Mouse (Mus musculus): Measurements from ENCODE around the gene Ms4a10. TPM values are rescaled to one million over a fixed set of nuclear protein-coding genes. Genes with fewer than 3 reads are reported as not detected.

The Ms4a10 gene
- polyA plus RNA-seq (2015; fragmentation: Nextera tagmentation; extraction: Ambion mirVana): not detected in 2 replicates

DNA sequence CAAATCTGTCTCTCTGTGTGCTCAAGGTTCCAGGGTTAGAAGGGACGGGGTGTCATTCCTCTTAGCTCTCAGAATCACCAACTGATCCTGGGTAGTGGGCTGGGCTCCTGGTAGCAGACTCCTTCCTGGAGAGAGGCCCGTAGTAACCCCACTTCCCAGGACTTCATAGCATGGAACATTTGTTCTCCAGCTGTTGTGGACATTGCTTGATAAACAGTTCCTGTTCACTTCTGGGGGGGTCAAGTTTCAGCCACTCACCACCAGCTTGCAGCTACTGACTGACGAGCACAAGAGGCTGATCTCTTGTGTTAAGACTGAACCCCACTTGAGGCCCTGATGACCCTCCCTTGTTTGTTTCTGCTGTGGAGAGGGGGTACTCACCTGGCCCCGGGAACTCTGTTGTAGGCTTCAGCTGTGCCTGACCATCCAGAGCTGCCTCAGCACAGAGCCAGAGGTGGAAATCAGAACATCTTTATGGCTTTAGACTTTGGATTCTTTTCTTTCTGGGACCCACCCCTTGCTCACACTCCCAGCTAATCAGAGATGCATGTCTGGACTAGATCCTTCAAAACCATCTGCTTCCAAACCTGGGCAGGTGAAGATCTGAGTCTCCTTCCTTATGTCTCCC lies at the start of gene Ms4a10:
Ms4a10 (minus strand) TSS at position 433 of the 628 bp plus-strand sequence.
- WGBS: 66% methylated on average over 4 of the region's 4 CpGs
- Histone ChIP-seq H3K36me3 (ENCODE audit: poor library complexity, severe bottlenecking) (no peaks in the 10 kb centered on the region), H3K27ac (no peak within 1 kb of the TSS), H3K4me1 (no peaks in the 10 kb centered on the region), H3K4me2 (no peak within 1 kb of the TSS), H3K9me3 (replicated peaks) (peaks cover 3% of the 10 kb centered on the region; the same call in 1 of the 2 replicates), H3K9ac (no peak within 1 kb of the TSS), H3K4me3 (no peak within 1 kb of the TSS), H3K27me3 (no peaks in the 10 kb centered on the region)
- no peak for ATAC-seq

DNA sequence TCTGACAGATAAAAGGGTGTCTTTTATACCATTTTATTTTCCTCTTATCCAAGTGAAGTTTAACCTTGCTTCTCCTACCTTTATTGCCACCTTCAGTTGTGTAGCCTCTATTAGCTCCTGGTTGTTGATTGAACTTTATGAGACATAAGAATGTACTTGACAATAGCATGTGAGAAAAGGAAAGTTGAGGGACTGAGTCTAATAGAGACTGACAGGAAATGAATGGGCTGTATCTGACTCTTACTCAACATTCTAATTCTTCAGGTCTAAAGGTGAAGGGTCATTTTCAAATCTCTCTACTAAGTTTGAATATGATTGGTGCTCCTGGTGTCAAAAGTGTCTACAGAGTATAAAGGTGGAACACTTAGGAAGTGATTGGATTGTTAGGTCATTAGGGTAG lies 47.9 kb upstream of the Ms4a10 start:
- H3K4me3 ChIP-seq: no peak overlapping the region
- no peak for ATAC-seq

DNA sequence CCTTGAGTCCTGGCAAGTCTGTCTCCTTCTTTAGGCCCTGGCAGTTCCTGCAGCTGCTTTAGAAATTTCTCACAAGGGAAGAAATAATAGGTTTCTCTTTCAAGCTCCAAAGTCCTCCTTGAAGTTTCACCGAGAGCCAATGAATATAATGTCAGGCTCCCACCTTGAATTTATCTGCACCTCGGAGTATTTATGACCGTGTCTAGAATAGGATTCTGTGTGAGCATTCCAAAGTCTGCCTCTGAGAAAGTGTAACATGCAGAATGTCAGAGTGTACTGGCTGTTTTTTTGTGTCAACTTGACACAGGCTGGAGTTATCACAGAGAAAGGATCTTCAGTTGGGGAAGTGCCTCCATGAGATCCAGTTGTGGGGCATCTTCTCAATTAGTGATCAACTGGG lies 43.4 kb upstream of the Ms4a10 start, which contains the start of gene Ms4a18:
Ms4a18 (minus strand) TSS at position 141 of the 400 bp plus-strand sequence.
- H3K4me2 ChIP-seq: no peak within 1 kb of the TSS
- no peak within 1 kb of the TSS for H3K27ac ChIP-seq
- H3K36me3 ChIP-seq (ENCODE audit: poor library complexity, severe bottlenecking): no peaks in the 10 kb centered on the region
- WGBS: 87% methylated on average over 3 of the region's 3 CpGs
- H3K9ac ChIP-seq: no peak within 1 kb of the TSS
- no peak for ATAC-seq
- H3K27me3 ChIP-seq: no peaks in the 10 kb centered on the region
- H3K4me3 ChIP-seq: no peak within 1 kb of the TSS
- no peaks in the 10 kb centered on the region for H3K9me3 ChIP-seq (replicated peaks)
- H3K4me1 ChIP-seq: no peaks in the 10 kb centered on the region

More for the DNA sequence above, 47.9 kb upstream of the Ms4a10 start:
- no peak overlapping the region for H3K27ac ChIP-seq
- no peak overlapping the region for H3K4me2 ChIP-seq
- H3K9me3 ChIP-seq (replicated peaks): no peaks in the 10 kb centered on the region
- H3K9ac ChIP-seq: no peak overlapping the region
- no peaks in the 10 kb centered on the region for H3K4me1 ChIP-seq
- no peaks in the 10 kb centered on the region for H3K27me3 ChIP-seq
- H3K36me3 ChIP-seq (ENCODE audit: poor library complexity, severe bottlenecking): no peaks in the 10 kb centered on the region

DNA sequence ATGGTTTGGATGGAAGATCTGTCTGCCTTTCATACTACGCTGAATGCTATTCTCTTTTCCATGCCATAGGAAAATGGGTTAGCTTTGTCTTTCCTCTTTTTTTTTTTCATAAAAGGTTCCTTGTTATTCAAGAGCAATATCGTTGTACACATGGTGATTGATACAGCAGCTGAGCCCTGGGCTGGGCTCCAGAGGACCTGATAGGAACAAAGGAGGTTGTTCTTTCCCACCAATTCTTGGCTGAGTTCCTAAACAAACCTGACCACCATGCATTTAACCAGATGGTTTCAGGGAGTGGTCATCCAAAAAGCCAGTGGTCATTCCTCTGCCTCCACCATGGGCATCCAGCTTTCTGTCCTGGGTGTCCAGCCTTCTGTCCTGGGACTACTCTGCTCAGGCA lies 42.8 kb upstream of the Ms4a10 start:
- 59% methylated on average over 2 of the region's 2 CpGs for WGBS
- Histone ChIP-seq H3K4me3 (no peak overlapping the region), H3K9ac (no peak overlapping the region), H3K27me3 (no peaks in the 10 kb centered on the region), H3K4me2 (no peak overlapping the region), H3K36me3 (ENCODE audit: poor library complexity, severe bottlenecking) (no peaks in the 10 kb centered on the region), H3K27ac (no peak overlapping the region), H3K9me3 (replicated peaks) (no peaks in the 10 kb centered on the region), H3K4me1 (no peaks in the 10 kb centered on the region)
- ATAC-seq: no peak

DNA sequence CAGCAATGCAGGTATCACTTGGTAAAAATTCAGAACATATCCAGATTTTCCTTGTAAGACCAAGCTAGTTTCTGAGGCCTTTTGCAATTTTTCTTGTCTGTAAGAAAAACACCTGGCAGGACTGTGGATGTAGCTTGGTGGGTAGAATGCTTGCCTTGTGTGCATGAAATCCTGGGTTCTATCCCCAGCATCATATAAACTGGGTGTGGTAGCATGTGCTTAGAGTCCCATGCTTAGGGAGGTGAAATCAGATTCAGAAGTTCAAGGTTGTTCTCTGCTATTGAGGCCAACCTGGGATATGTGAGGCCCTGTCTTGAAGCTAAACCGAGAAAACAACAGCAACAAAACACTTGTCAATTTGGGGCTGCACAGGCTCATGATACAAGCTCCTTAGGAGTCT lies 41.5 kb upstream of the Ms4a10 start:
- H3K27me3 ChIP-seq: no peaks in the 10 kb centered on the region
- no peak for ATAC-seq
- no peaks in the 10 kb centered on the region for H3K9me3 ChIP-seq (replicated peaks)
- H3K27ac ChIP-seq: no peak overlapping the region
- 80% methylated on average over 1 of the region's 1 CpGs for WGBS
- H3K36me3 ChIP-seq (ENCODE audit: poor library complexity, severe bottlenecking): no peaks in the 10 kb centered on the region
- H3K4me2 ChIP-seq: no peak overlapping the region
- H3K4me3 ChIP-seq: no peak overlapping the region
- H3K4me1 ChIP-seq: no peaks in the 10 kb centered on the region
- no peak overlapping the region for H3K9ac ChIP-seq

DNA sequence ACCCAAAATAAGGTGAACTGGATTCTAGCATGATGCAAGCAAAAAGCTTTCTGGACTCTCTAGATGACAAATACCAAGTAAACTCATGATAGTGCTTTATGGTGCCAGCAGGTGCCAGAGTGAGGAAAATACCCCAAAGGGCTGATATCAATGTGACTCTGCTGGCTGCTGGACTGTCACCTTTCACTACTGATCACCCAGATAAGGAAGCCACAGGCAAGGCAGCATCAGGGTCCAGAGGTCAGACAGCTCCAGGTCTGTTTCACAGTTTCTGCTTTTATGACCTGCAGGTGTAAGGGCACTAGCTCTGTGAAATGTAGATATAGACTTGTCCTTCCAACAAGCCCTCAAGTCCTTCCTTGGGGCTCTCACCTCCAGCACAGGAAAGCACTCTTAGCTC lies 41.0 kb upstream of the Ms4a10 start:
- ATAC-seq: no peak
- no peaks in the 10 kb centered on the region for H3K27me3 ChIP-seq
- no peak overlapping the region for H3K4me3 ChIP-seq
- H3K4me1 ChIP-seq: no peaks in the 10 kb centered on the region
- H3K27ac ChIP-seq: no peak overlapping the region
- no peaks in the 10 kb centered on the region for H3K36me3 ChIP-seq (ENCODE audit: poor library complexity, severe bottlenecking)
- H3K9ac ChIP-seq: no peak overlapping the region
- H3K9me3 ChIP-seq (replicated peaks): no peaks in the 10 kb centered on the region
- H3K4me2 ChIP-seq: no peak overlapping the region

DNA sequence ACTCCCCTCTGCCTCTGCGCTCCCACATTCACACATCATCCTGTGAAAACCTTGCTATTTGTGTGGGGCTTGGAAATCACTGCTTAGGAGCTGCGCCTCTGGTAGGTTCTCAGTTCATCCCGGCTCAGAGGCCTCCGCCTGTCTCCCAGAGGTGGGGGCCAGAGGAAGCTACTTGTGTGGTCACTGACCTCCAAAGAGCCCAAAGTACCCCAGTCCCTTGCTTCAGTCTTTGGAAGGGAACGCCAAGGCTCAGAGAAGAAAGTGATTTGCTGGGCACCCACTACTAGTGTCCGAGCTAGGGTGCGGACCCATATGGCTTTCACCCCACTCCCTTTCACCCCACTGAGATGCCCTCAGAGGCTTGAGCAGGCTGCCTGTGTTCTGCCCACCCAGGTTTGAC lies 18.7 kb upstream of the Ms4a10 start, which contains the start of gene Ms4a15:
Ms4a15 (minus strand) TSS at position 101 of the 400 bp plus-strand sequence.
- 88% methylated on average over 7 of the region's 7 CpGs for WGBS
- no peaks in the 10 kb centered on the region for H3K27me3 ChIP-seq
- no peak within 1 kb of the TSS for H3K4me3 ChIP-seq
- no peak within 1 kb of the TSS for H3K4me2 ChIP-seq
- no peak within 1 kb of the TSS for H3K27ac ChIP-seq
- no peak within 1 kb of the TSS for H3K9ac ChIP-seq
- no peaks in the 10 kb centered on the region for H3K36me3 ChIP-seq (ENCODE audit: poor library complexity, severe bottlenecking)
- no peaks in the 10 kb centered on the region for H3K4me1 ChIP-seq
- no peaks in the 10 kb centered on the region for H3K9me3 ChIP-seq (replicated peaks)
- ATAC-seq: no peak

DNA sequence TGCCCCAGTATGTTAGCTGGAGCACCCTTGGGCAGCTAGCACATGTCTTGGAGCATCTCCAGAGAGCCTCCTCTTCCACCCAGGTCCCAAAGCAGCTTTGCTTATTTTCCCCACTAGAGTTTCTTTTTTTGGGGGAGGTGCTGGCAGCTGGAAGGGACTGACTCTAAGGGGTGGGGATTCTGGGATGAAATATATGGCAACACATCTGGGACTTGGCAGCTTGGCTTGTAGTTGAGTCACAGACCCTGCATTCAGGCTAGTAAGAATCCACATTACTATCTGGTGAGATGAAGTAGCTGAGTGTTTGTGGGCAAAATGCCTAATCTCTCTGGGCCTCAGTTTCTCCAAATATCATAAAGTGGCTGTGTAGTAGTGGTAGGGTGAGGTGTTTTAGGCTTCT lies 17.4 kb upstream of the Ms4a10 start:
- Histone ChIP-seq H3K27ac (no peak overlapping the region), H3K4me2 (no peak overlapping the region), H3K9me3 (replicated peaks) (no peaks in the 10 kb centered on the region), H3K36me3 (ENCODE audit: poor library complexity, severe bottlenecking) (no peaks in the 10 kb centered on the region), H3K4me3 (no peak overlapping the region), H3K4me1 (no peaks in the 10 kb centered on the region), H3K27me3 (no peaks in the 10 kb centered on the region), H3K9ac (no peak overlapping the region)
- ATAC-seq: no peak

DNA sequence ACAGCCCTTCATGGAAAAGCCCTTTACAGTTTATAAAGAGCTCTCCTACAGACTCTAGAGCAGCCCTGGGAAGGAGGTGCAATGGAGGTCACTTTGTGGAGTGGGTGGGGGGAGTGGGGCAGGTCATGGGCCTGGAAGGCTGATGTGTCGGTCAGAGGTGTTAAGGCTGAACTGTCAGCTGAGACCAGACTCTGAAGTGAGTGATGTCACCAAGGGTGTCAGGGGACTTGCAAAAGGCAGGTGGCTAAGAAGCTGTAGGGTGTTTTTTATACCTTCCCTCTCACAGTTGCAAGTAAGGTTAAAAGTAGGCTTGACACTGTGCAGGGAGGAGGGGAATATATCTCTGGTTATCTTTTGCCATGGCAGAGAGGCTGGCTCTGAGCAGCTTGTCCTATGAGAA lies 16.3 kb upstream of the Ms4a10 start:
- H3K9ac ChIP-seq: no peak overlapping the region
- no peak overlapping the region for H3K27ac ChIP-seq
- WGBS: 78% methylated on average over 1 of the region's 1 CpGs
- no peaks in the 10 kb centered on the region for H3K9me3 ChIP-seq (replicated peaks)
- no peaks in the 10 kb centered on the region for H3K4me1 ChIP-seq
- H3K27me3 ChIP-seq: no peaks in the 10 kb centered on the region
- no peak overlapping the region for H3K4me2 ChIP-seq
- no peaks in the 10 kb centered on the region for H3K36me3 ChIP-seq (ENCODE audit: poor library complexity, severe bottlenecking)
- H3K4me3 ChIP-seq: no peak overlapping the region
- ATAC-seq: no peak

DNA sequence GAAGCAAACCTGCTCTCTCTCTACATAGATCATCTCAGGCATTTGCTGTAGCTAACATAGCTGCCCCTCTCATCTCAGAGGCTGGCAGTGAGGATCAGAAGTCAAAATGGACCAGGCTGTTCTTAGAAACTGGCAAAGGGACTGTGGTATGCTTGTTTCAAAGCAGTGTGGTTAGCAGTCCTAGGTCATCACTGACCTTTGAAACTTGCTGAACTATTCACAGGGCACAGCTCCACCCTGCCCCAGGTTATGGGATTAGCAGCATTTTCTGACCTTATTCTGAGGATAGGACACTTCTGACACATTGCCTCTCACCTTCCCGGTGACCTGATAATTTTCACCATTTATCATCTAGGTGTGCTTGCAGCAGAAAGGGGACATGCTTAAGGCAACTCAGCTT lies 14.1 kb upstream of the Ms4a10 start:
- no peak overlapping the region for H3K4me3 ChIP-seq
- no peak overlapping the region for H3K4me2 ChIP-seq
- WGBS: 88% methylated on average over 1 of the region's 1 CpGs
- H3K27ac ChIP-seq: no peak overlapping the region
- ATAC-seq: no peak
- H3K27me3 ChIP-seq: no peaks in the 10 kb centered on the region
- H3K36me3 ChIP-seq (ENCODE audit: poor library complexity, severe bottlenecking): no peaks in the 10 kb centered on the region
- no peaks in the 10 kb centered on the region for H3K9me3 ChIP-seq (replicated peaks)
- no peak overlapping the region for H3K9ac ChIP-seq
- H3K4me1 ChIP-seq: no peaks in the 10 kb centered on the region

DNA sequence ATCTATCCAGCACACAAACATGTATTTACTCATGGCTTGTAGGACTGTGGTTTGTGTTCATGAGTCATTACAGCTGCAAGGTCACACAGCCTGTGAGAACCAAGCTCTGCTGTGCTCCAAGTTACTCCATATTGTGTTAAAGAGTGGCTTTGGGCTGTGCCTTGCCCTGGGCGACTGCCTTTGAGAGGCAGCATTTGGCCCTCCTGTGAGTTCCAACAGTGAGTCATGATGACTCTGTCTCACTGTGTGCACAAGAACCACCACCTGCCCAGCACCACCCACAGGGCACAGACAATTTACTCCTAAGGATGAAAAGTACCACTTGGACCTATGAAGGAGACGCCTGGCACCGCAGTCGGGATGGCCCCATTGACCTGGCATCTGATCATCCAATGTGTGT lies 11.4 kb upstream of the Ms4a10 start:
- no peak for ATAC-seq
- Histone ChIP-seq H3K9me3 (replicated peaks) (no peaks in the 10 kb centered on the region), H3K4me3 (no peak overlapping the region), H3K4me1 (no peaks in the 10 kb centered on the region), H3K4me2 (no peak overlapping the region), H3K9ac (no peak overlapping the region), H3K36me3 (ENCODE audit: poor library complexity, severe bottlenecking) (no peaks in the 10 kb centered on the region), H3K27ac (no peak overlapping the region), H3K27me3 (no peaks in the 10 kb centered on the region)
- WGBS: 89% methylated on average over 4 of the region's 4 CpGs

DNA sequence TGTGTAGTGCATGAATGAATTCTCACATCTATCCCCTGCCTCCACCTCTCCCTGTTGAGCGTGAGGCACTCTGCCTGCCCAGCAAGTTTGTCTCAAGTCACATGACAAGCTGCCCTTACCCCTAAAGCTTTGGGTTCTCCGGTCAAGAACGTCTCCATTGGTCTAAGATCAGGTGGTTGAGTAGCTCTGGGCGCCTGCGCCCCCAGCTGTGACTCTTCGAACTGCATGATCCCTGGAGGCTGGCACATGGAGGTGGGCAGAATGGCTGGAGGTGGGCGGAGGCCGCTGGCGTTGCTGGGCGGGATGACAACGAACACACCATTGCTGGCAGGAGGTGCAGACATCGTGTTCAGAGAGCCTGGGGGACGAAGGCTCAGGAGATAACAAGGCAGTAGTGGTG lies 10.1 kb upstream of the Ms4a10 start:
- no peak for ATAC-seq
- no peak overlapping the region for H3K4me3 ChIP-seq
- H3K27ac ChIP-seq: no peak overlapping the region
- no peaks in the 10 kb centered on the region for H3K36me3 ChIP-seq (ENCODE audit: poor library complexity, severe bottlenecking)
- 84% methylated on average over 13 of the region's 13 CpGs for WGBS
- no peak overlapping the region for H3K4me2 ChIP-seq
- H3K27me3 ChIP-seq: no peaks in the 10 kb centered on the region
- no peaks in the 10 kb centered on the region for H3K4me1 ChIP-seq
- no peaks in the 10 kb centered on the region for H3K9me3 ChIP-seq (replicated peaks)
- H3K9ac ChIP-seq: no peak overlapping the region

DNA sequence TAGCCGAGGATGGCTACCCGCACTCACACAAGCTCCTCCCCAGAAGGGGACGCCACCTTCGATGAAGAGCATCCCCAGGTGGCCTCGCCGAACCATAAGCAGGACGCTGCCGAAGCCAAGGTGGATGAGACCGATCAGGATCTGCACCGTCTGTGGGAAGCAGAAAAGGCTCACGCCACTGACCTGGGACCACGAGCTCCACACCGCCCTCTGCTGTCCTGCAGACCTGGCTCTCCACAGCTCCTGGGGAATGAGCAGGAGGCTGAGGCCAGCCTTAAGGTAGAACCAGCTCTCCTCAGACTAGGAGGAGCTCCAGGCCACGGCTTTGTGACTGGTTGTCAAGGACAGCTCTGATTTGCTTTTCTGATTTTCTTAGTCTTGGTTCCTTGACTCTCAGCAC lies 8.7 kb upstream of the Ms4a10 start:
- WGBS: 34% methylated on average over 14 of the region's 14 CpGs
- ATAC-seq: no peak
- Histone ChIP-seq H3K9me3 (replicated peaks) (no peaks in the 10 kb centered on the region), H3K9ac (no peak overlapping the region), H3K27ac (no peak overlapping the region), H3K4me2 (peak overlapping the region; percentile 19), H3K27me3 (no peaks in the 10 kb centered on the region), H3K4me3 (no peak overlapping the region), H3K36me3 (ENCODE audit: poor library complexity, severe bottlenecking) (no peaks in the 10 kb centered on the region), H3K4me1 (no peaks in the 10 kb centered on the region)
